ENCODE assay signal across 14 mouse cellular contexts in genomic region chr1:186719708-186720107, GRCm38 (mm10). TPM values are rescaled to one million over a fixed set of nuclear protein-coding genes. Genes with fewer than 3 reads are reported as not detected.
DNase-seq lines count a peak whose midpoint lies in the region; ATAC-seq lines count a peak whose summit lies in the region.
"Had no signal": no experiment of that assay in that cellular context is flagged by ENCODE, and none has a peak within 500 bp of the region (broad histone marks: within the 10 kb centered on the region; RNA-seq: fewer than 3 reads in every experiment).

No protein-coding gene starts in this region.

- no peaks in the 10 kb centered on the region for H3K27me3 ChIP-seq in hindbrain, embryonic 11.5 days (ENCODE audit: control insufficient read depth, insufficient read depth, low read length)
- no peaks in the 10 kb centered on the region for H3K27me3 ChIP-seq in hindbrain, embryonic 13.5 days
- H3K27me3 ChIP-seq in midbrain, embryonic 11.5 days (ENCODE audit: control insufficient read depth, insufficient read depth, low read length): no peaks in the 10 kb centered on the region
- H3K27me3 ChIP-seq in midbrain, embryonic 16.5 days (ENCODE audit: control insufficient read depth, insufficient read depth, low read depth, low read length): no peaks in the 10 kb centered on the region
- H3K27me3 ChIP-seq in forebrain, embryonic 14.5 days (replicated peaks; ENCODE audit: control insufficient read depth, insufficient read depth, low read length): no peaks in the 10 kb centered on the region
- H3K27me3 ChIP-seq: embryonic facial prominence, embryonic 15.5 days; heart, embryonic 15.5 days; intestine, embryonic 15.5 days; limb, embryonic 15.5 days; neural tube, embryonic 15.5 days had no signal

- H3K9ac ChIP-seq in hindbrain, embryonic 11.5 days (ENCODE audit: low read depth, low read length): no peak overlapping the region
- H3K9ac ChIP-seq in hindbrain, embryonic 13.5 days: no peak overlapping the region
- H3K9ac ChIP-seq in midbrain, embryonic 11.5 days (ENCODE audit: low read length): no peak overlapping the region
- H3K9ac ChIP-seq in midbrain, embryonic 16.5 days (ENCODE audit: low read depth, low read length): no peak overlapping the region
- no peak overlapping the region for H3K9ac ChIP-seq in forebrain, embryonic 14.5 days (ENCODE audit: low read length)
- H3K9ac ChIP-seq: embryonic facial prominence, embryonic 15.5 days; heart, embryonic 15.5 days; intestine, embryonic 15.5 days; limb, embryonic 15.5 days; neural tube, embryonic 15.5 days had no signal

- no peak overlapping the region for H3K27ac ChIP-seq in hindbrain, embryonic 11.5 days (ENCODE audit: low read depth, low read length)
- H3K27ac ChIP-seq in hindbrain, embryonic 13.5 days: no peak overlapping the region
- H3K27ac ChIP-seq in midbrain, embryonic 11.5 days (ENCODE audit: low read depth, low read length): no peak overlapping the region
- no peak overlapping the region for H3K27ac ChIP-seq in midbrain, embryonic 16.5 days (ENCODE audit: low read length)
- no peak overlapping the region for H3K27ac ChIP-seq in forebrain, embryonic 14.5 days (ENCODE audit: low read depth, low read length)
- H3K27ac ChIP-seq: embryonic facial prominence, embryonic 15.5 days; heart, embryonic 15.5 days; intestine, embryonic 15.5 days; limb, embryonic 15.5 days; neural tube, embryonic 15.5 days had no signal

- peak; percentile 15 for DNase-seq in CD4-positive, CD25-positive, alpha-beta regulatory T cell, adult 2 months (ENCODE audit: low read depth, low spot score)
- peak; percentile 32 for DNase-seq in hindbrain, embryonic 11.5 days (ENCODE audit: low spot score)
- DNase-seq in midbrain, embryonic 11.5 days (ENCODE audit: low spot score, missing footprints): peak; percentile 87
- DNase-seq in forebrain, embryonic 14.5 days (ENCODE audit: low spot score): no peak
- DNase-seq: thymus, postnatal 36 days had no signal

- no peaks in the 10 kb centered on the region for H3K4me1 ChIP-seq in hindbrain, embryonic 11.5 days (replicated peaks; ENCODE audit: control insufficient read depth, insufficient read depth, low read length)
- H3K4me1 ChIP-seq in hindbrain, embryonic 13.5 days (replicated peaks): no peaks in the 10 kb centered on the region
- no peaks in the 10 kb centered on the region for H3K4me1 ChIP-seq in midbrain, embryonic 11.5 days (ENCODE audit: control insufficient read depth, insufficient read depth, low read length)
- peaks cover 2% of the 10 kb centered on the region; the same call in 1 of the 2 replicates for H3K4me1 ChIP-seq in midbrain, embryonic 16.5 days (ENCODE audit: control insufficient read depth, insufficient read depth, low read length)
- H3K4me1 ChIP-seq in forebrain, embryonic 14.5 days (ENCODE audit: control insufficient read depth, insufficient read depth, low read length): no peaks in the 10 kb centered on the region
- H3K4me1 ChIP-seq: intestine, embryonic 15.5 days had no signal

- H3K36me3 ChIP-seq in hindbrain, embryonic 11.5 days (ENCODE audit: control insufficient read depth, insufficient read depth, low read length): 0 out of 2 replicates have a peak, but pooled peaks cover 2% of the 10 kb centered on the region
- H3K36me3 ChIP-seq in hindbrain, embryonic 13.5 days: peaks cover 21% of the 10 kb centered on the region; the same call in 1 of the 2 replicates
- H3K36me3 ChIP-seq in midbrain, embryonic 11.5 days (ENCODE audit: control insufficient read depth, insufficient read depth, low read length): no peaks in the 10 kb centered on the region; the same call in 1 of the 2 replicates
- H3K36me3 ChIP-seq in midbrain, embryonic 16.5 days (ENCODE audit: control insufficient read depth, insufficient read depth, low read length): 0 out of 2 replicates have a peak, but pooled peaks cover 2% of the 10 kb centered on the region
- H3K36me3 ChIP-seq in forebrain, embryonic 14.5 days (ENCODE audit: control insufficient read depth, insufficient read depth, low read length): peaks cover 29% of the 10 kb centered on the region
- H3K36me3 ChIP-seq: intestine, embryonic 15.5 days had no signal

- no peaks in the 10 kb centered on the region for H3K9me3 ChIP-seq in hindbrain, embryonic 11.5 days (ENCODE audit: control insufficient read depth, low read length)
- H3K9me3 ChIP-seq in hindbrain, embryonic 13.5 days: no peaks in the 10 kb centered on the region
- no peaks in the 10 kb centered on the region for H3K9me3 ChIP-seq in midbrain, embryonic 11.5 days (ENCODE audit: control insufficient read depth, low read length)
- H3K9me3 ChIP-seq in midbrain, embryonic 16.5 days (replicated peaks; ENCODE audit: control insufficient read depth, low read length, poor library complexity, severe bottlenecking): no peaks in the 10 kb centered on the region
- H3K9me3 ChIP-seq in forebrain, embryonic 14.5 days (replicated peaks; ENCODE audit: control insufficient read depth, low read length): no peaks in the 10 kb centered on the region
- H3K9me3 ChIP-seq: embryonic facial prominence, embryonic 15.5 days; heart, embryonic 15.5 days; intestine, embryonic 15.5 days; limb, embryonic 15.5 days; neural tube, embryonic 15.5 days had no signal

- 95% methylated on average over 9 of the region's 9 CpGs for WGBS in hindbrain, embryonic 11.5 days
- 94% methylated on average over 9 of the region's 9 CpGs for WGBS in hindbrain, embryonic 13.5 days
- 90% methylated on average over 9 of the region's 9 CpGs for WGBS in midbrain, embryonic 11.5 days
- WGBS in midbrain, embryonic 16.5 days: 90% methylated on average over 9 of the region's 9 CpGs
- WGBS in forebrain, embryonic 14.5 days: 95% methylated on average over 9 of the region's 9 CpGs

- H3K4me2 ChIP-seq in hindbrain, embryonic 11.5 days (replicated peaks; ENCODE audit: low read depth, low read length): no peak overlapping the region
- H3K4me2 ChIP-seq in hindbrain, embryonic 13.5 days: no peak overlapping the region
- H3K4me2 ChIP-seq in midbrain, embryonic 11.5 days: no peak overlapping the region
- no peak overlapping the region for H3K4me2 ChIP-seq in midbrain, embryonic 16.5 days (ENCODE audit: low read length)
- no peak overlapping the region for H3K4me2 ChIP-seq in forebrain, embryonic 14.5 days (ENCODE audit: low read length)
- H3K4me2 ChIP-seq: embryonic facial prominence, embryonic 15.5 days; heart, embryonic 15.5 days; intestine, embryonic 15.5 days; limb, embryonic 15.5 days; neural tube, embryonic 15.5 days had no signal

- H3K4me3 ChIP-seq in hindbrain, embryonic 11.5 days (ENCODE audit: low read depth, low read length): no peak overlapping the region
- no peak overlapping the region for H3K4me3 ChIP-seq in hindbrain, embryonic 13.5 days
- no peak overlapping the region for H3K4me3 ChIP-seq in midbrain, embryonic 11.5 days (ENCODE audit: low read depth, low read length)
- H3K4me3 ChIP-seq in midbrain, embryonic 16.5 days (ENCODE audit: low read depth, low read length): no peak overlapping the region
- H3K4me3 ChIP-seq in forebrain, embryonic 14.5 days (ENCODE audit: low read depth, low read length): no peak overlapping the region
- H3K4me3 ChIP-seq: embryonic facial prominence, embryonic 15.5 days; heart, embryonic 15.5 days; intestine, embryonic 15.5 days; limb, embryonic 15.5 days; neural tube, embryonic 15.5 days had no signal

- no peak for ATAC-seq in CD4-positive, CD25-positive, alpha-beta regulatory T cell, adult 4 months
- no peak for ATAC-seq in hindbrain, embryonic 11.5 days (ENCODE audit: low FRiP score)
- no peak for ATAC-seq in hindbrain, embryonic 13.5 days (ENCODE audit: low FRiP score)
- no peak for ATAC-seq in midbrain, embryonic 11.5 days (ENCODE audit: low FRiP score)
- ATAC-seq in midbrain, embryonic 16.5 days: no peak
- 0 out of 2 replicates have a peak, but pooled peaks have one; percentile 25 for ATAC-seq in megakaryocyte, adult 5-6 weeks (ENCODE audit: poor library complexity, severe bottlenecking)
- ATAC-seq in forebrain, embryonic 14.5 days: no peak
- ATAC-seq: intestine, embryonic 15.5 days had no signal

RNA-seq across cellular contexts. Expression of gene Tgfb2, which starts 13.9 kb away (rescaled TPM):
- under 1 TPM; 0.08 to 0.51 TPM for polyA plus RNA-seq in CD4-positive, CD25-positive, alpha-beta regulatory T cell, adult 4 months (2017; shearing (Covaris generic))
- 23.9 and 24.7 TPM in 2 replicates for polyA plus RNA-seq in hindbrain, embryonic 11.5 days (2014; fragmentation: Nextera tagmentation; extraction: Ambion mirVana)
- 20.6 and 23.1 TPM in 2 replicates for polyA plus RNA-seq in hindbrain, embryonic 13.5 days (2015; fragmentation: Nextera tagmentation; extraction: Ambion mirVana)
- 11.9 and 12.3 TPM in 2 replicates for polyA plus RNA-seq in midbrain, embryonic 11.5 days (2014; fragmentation: Nextera tagmentation; extraction: Ambion mirVana)
- polyA plus RNA-seq in midbrain, embryonic 16.5 days (2015; fragmentation: Nextera tagmentation; extraction: Ambion mirVana): 14.8 and 20.1 TPM in 2 replicates
- total RNA-seq in megakaryocyte, adult 5-6 weeks (2015): not detected in 2 replicates
- total RNA-seq in megakaryocyte, adult 5-6 weeks (2017): 0.37 TPM in 1 of 2 replicates, not detected in the other
- 12.4 and 14.4 TPM in 2 replicates for polyA plus RNA-seq in forebrain, embryonic 14.5 days (2014; fragmentation: Nextera tagmentation; extraction: Ambion mirVana)

RNA-seq across cellular contexts. Expression of gene Rrp15, which starts 29.4 kb away (rescaled TPM):
- 10 to 100 TPM; 23.0 to 25.8 TPM for polyA plus RNA-seq in CD4-positive, CD25-positive, alpha-beta regulatory T cell, adult 4 months (2017; shearing (Covaris generic))
- 63.1 and 70.8 TPM in 2 replicates for polyA plus RNA-seq in hindbrain, embryonic 11.5 days (2014; fragmentation: Nextera tagmentation; extraction: Ambion mirVana)
- polyA plus RNA-seq in hindbrain, embryonic 13.5 days (2015; fragmentation: Nextera tagmentation; extraction: Ambion mirVana): 31.8 and 34.9 TPM in 2 replicates
- polyA plus RNA-seq in midbrain, embryonic 11.5 days (2014; fragmentation: Nextera tagmentation; extraction: Ambion mirVana): 65.7 and 68.5 TPM in 2 replicates
- 28.2 and 32.0 TPM in 2 replicates for polyA plus RNA-seq in midbrain, embryonic 16.5 days (2015; fragmentation: Nextera tagmentation; extraction: Ambion mirVana)
- 12.6 and 15.3 TPM in 2 replicates for total RNA-seq in megakaryocyte, adult 5-6 weeks (2015)
- 26.1 and 37.9 TPM in 2 replicates for total RNA-seq in megakaryocyte, adult 5-6 weeks (2017)
- polyA plus RNA-seq in forebrain, embryonic 14.5 days (2014; fragmentation: Nextera tagmentation; extraction: Ambion mirVana): 35.6 and 40.4 TPM in 2 replicates
